ENCODE assay signal across 15 mouse cellular contexts in genomic region chr10:106038497-106038896, GRCm38 (mm10).
"Had no signal": no experiment of that assay in that cellular context is flagged by ENCODE, and none has a peak within 500 bp of the region (broad histone marks: within the 10 kb centered on the region; RNA-seq: fewer than 3 reads in every experiment).

No protein-coding gene starts in this region.

- H3K27me3 ChIP-seq: neural tube, embryonic 15.5 days; stomach, embryonic 15.5 days had no signal

- H3K27ac ChIP-seq: neural tube, embryonic 15.5 days; stomach, embryonic 15.5 days; stomach, postnatal 0 days had no signal

- H3K36me3 ChIP-seq: neural tube, embryonic 15.5 days; stomach, embryonic 15.5 days had no signal

- H3K4me3 ChIP-seq: neural tube, embryonic 15.5 days; stomach, embryonic 15.5 days had no signal

- H3K4me1 ChIP-seq: neural tube, embryonic 15.5 days; stomach, embryonic 15.5 days had no signal

- DNase-seq: retina, postnatal 1 day; right cerebral cortex, adult 18-20 months; right cerebral cortex, postnatal 14 days; right cerebral cortex, postnatal 25 days; right cerebral cortex, postnatal 4 days; spleen, adult 18-20 months; thymus, adult 18-20 months; thymus, adult 2 months; thymus, postnatal 14 days; thymus, postnatal 25 days; thymus, postnatal 36 days; thymus, postnatal 4 days had no signal

- H3K4me2 ChIP-seq: neural tube, embryonic 15.5 days; stomach, embryonic 15.5 days had no signal

- H3K9me3 ChIP-seq: neural tube, embryonic 15.5 days; stomach, embryonic 15.5 days had no signal

- H3K9ac ChIP-seq: neural tube, embryonic 15.5 days; stomach, embryonic 15.5 days had no signal
